Mouse (Mus musculus): ENCODE data around the gene Synrg. TPM values are rescaled to one million over a fixed set of nuclear protein-coding genes. Genes with fewer than 3 reads are reported as not detected.

Gene Synrg
- total RNA-seq (2023; ENCODE audit: inconsistent age) = 78.1 to 83.2 TPM (median 79.8 TPM) in 4 replicates

DNA sequence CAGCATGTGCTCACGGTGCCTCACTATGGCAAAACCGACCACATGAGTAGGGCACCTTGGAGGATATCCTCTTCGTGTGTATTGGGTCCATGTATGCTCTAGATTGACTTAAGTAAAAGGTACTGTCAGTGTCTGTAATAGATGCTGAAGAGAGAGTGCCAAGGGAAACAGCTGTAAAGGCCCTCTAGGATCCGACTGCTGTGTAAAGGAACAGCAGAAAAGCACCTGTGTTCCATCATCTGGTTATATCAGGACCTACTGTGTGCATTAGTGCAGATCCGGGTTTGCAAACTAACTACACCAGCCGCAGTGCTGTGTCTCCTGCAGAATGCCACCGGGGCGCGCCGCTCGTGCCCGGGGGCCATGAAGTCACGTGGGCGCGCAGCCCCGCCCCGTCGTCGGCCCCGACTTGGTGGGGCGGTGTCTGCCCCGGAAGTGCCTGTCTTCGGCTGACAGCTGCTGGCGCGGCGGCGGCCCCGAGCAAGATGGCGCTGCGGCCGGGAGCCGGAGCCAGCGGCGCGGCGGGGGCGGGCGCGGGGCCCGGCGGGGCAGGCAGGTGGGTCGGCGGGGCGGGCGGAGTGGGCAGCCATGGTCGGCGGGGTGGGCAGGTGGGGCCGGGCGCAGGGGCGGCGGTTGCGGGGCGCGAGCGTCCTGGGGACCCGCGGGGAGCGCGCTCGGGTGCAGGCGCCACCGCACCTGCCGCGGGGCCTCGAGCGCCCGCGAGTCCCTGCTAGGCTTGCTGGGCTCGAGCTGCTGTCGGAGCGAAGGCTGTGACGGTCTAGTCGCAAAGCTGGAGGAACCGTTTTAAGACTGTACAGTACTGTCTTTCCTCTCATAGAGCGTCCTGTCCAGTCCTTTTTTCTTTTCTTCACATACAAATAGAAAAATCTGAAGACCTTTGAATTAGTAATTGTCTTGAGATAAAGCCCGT lies at the start of gene Synrg:
TSS of gene Synrg (plus strand) at position 438 of the 931 bp plus-strand sequence.

DNA sequence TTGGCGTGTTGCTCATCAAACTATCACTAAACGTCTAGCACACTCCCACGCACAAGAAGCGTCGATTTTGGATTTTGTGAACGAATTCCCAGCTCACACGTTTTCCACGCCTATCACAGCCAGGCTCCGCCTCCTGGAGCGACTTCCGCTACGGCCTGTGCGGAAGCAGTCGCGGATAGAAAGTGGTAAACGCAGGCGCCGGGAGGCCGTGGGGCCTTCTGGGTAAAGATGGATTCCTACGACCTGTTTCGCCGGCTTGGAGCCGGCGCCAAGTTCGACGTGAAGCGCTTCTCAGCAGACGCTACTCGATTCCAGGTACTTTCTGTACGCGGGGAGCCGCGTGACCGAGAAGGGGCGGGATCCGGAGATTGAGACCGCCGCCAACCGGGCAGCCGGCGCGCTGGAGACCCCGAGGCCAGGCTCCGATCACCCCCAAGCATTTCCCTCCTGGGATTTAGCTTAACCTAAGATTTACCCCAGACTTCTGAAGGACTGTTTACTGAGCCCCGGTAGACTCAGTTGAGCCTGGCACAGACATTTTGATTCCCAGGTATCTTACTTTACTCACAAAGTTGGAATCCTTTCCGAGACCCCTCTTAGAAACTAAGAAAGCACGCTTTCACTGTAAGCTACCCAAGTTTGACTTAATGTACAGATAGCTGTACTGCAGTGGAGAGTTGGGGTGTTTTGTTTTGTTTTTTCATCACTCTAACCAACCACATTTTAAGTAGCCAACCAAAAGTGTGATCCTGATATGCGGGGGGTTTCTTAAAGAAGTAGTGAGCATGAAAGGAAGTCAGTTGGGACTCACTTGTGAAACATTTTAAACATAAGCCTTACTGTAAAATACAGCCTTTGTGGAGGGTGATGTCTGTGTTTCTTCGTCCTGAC lies 22.0 kb upstream of the Synrg start, which contains the start of gene Ddx52:
TSS of gene Ddx52 (plus strand) at position 113 of the 891 bp plus-strand sequence.

GRCm38 (mm10) chr11:84069034-84069370 lies 104.8 kb downstream of the Synrg start, which contains the start of gene Dusp14:
Gene Dusp14 (minus strand): TSS chr11:84069261.

Other genes starting within 250 kb of the Synrg start
- gene Wfdc21, start 217.5 kb upstream of the Synrg start, total RNA-seq (2023; ENCODE audit: inconsistent age) = 1.4 to 5.6 TPM (median 3.1 TPM) in 4 replicates
- 49.8 to 55.3 TPM (median 54.1 TPM) in 4 replicates for gene Heatr6, start 210.7 kb upstream of the Synrg start, total RNA-seq (2023; ENCODE audit: inconsistent age)
- 0.51 to 0.97 TPM in 2 of 4 replicates, not detected in the others for gene Hnf1b, start 114.4 kb upstream of the Synrg start, total RNA-seq (2023; ENCODE audit: inconsistent age)
- 33.8 to 41.8 TPM (median 39.4 TPM) in 4 replicates for gene Ddx52, start 22.4 kb upstream of the Synrg start, total RNA-seq (2023; ENCODE audit: inconsistent age)
- gene Dusp14, start 104.8 kb downstream of the Synrg start, total RNA-seq (2023; ENCODE audit: inconsistent age) = 0.35 to 0.81 TPM (median 0.62 TPM) in 4 replicates
- 8.0 to 10.1 TPM (median 8.8 TPM) in 4 replicates for gene Tada2a, start 165.2 kb downstream of the Synrg start, total RNA-seq (2023; ENCODE audit: inconsistent age)
- gene Acaca, start 165.2 kb downstream of the Synrg start, total RNA-seq (2023; ENCODE audit: inconsistent age) = 24.0 to 33.6 TPM (median 26.4 TPM) in 4 replicates
- gene Gm11437, start 203.0 kb downstream of the Synrg start, total RNA-seq (2023; ENCODE audit: inconsistent age) = not detected in 4 replicates